Mouse (Mus musculus): ENCODE data around the gene Pxt1. TPM values are rescaled to one million over a fixed set of nuclear protein-coding genes. Genes with fewer than 3 reads are reported as not detected.

Gene Pxt1
- polyA plus RNA-seq, 1 experiment from 2014 or later, result not detected

DNA sequence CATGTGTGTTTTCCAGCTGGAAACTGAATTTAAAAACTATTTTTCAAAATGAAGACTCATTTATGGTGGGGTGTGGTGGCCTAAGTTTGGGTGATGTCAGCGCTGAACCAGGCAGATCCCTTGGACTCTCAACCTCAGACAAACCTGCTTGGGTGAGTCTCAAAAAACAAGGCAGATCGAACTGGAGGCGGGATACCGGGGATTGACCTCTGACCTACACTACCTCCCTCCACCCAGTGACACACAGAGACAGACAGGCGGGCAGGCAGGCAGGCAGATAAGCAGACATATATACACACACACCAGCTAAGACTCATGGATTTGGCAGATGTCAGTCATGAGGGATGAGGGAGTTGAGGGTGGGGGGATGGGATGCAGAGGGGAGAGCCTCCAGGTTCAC lies 45.4 kb downstream of the Pxt1 start:
- DNase-seq (no peak), ATAC-seq (ENCODE audit: low FRiP score, low TSS enrichment) (no peak)
- Histone ChIP-seq H3K4me2 (ENCODE audit: low read length) (no peak overlapping the region), H3K27ac (replicated peaks; ENCODE audit: low read depth, low read length) (no peak overlapping the region), H3K4me1 (ENCODE audit: control insufficient read depth, insufficient read depth, low read length) (peaks cover 5% of the 10 kb centered on the region; the same call in 1 of the 2 replicates), H3K9ac (replicated peaks; ENCODE audit: low read length) (no peak overlapping the region), H3K36me3 (ENCODE audit: control insufficient read depth, insufficient read depth, low read length) (no peaks in the 10 kb centered on the region), H3K9me3 (ENCODE audit: control insufficient read depth, low read length) (no peaks in the 10 kb centered on the region), H3K4me3 (replicated peaks; ENCODE audit: low read depth, low read length) (no peak overlapping the region), H3K27me3 (ENCODE audit: control insufficient read depth, insufficient read depth, low read length) (no peaks in the 10 kb centered on the region)
- 59% methylated on average over 5 of the region's 5 CpGs for WGBS

DNA sequence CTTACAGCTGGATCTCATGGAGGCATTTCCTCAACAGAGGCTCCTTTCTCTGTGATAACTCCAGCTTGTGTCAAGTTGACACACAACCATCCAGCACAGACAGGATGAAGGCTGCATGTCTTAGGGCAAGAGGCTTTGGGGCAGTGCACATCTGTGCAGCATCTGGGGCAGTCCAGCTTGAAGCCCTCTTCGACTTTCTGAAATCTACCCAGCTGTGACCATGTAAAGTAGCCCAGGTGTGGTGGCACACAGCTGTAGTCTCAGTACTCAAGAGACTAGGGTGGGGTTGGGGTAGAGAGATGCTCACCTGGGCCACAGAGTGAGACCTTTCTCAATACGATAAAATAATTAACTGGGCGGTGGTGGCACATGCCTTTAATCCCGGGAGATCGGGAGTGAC lies 45.8 kb downstream of the Pxt1 start:
- 90% methylated on average over 5 of the region's 5 CpGs for WGBS
- H3K4me2 ChIP-seq (ENCODE audit: low read length), result no peak overlapping the region
- no peak for DNase-seq
- no peak overlapping the region for H3K9ac ChIP-seq (replicated peaks; ENCODE audit: low read length)
- no peak overlapping the region for H3K4me3 ChIP-seq (replicated peaks; ENCODE audit: low read depth, low read length)
- peaks cover 5% of the 10 kb centered on the region; the same call in 1 of the 2 replicates for H3K4me1 ChIP-seq (ENCODE audit: control insufficient read depth, insufficient read depth, low read length)
- H3K27ac ChIP-seq (replicated peaks; ENCODE audit: low read depth, low read length), result no peak overlapping the region
- no peak for ATAC-seq (ENCODE audit: low FRiP score, low TSS enrichment)
- H3K9me3 ChIP-seq (ENCODE audit: control insufficient read depth, low read length), result no peaks in the 10 kb centered on the region
- H3K27me3 ChIP-seq (ENCODE audit: control insufficient read depth, insufficient read depth, low read length), result no peaks in the 10 kb centered on the region
- H3K36me3 ChIP-seq (ENCODE audit: control insufficient read depth, insufficient read depth, low read length), result no peaks in the 10 kb centered on the region

DNA sequence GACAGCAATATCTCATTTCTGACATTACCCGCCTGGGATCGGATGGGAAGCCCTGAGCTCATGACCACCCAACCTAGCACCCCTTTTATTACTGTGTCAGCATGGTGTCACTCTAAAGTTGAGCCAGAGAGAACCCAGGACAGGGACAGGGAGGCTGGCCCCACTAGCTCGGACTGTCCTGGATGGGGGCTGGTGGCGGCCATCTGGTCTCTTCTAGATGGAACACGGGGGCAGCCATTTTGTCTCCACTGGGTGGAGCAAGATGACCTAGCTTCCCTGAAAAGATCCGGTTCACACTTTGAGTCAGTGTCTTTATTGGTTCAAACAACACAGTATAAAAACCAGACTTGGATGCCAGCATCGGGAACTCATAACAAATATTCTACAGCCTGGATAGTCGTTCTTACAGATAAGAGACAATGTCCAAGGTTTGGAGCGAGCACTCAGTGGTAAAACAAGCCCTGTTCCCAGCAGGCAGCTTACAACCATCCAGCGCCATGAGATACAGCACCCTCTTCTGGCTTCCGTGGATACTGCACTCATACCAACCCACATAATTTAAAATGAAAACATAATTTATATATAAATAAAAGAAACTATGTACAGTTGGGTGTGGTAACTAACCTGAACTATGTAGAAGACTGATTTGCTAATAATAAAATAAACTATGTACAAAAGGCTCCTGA lies 47.4 kb downstream of the Pxt1 start:
- H3K36me3 ChIP-seq (ENCODE audit: control insufficient read depth, insufficient read depth, low read length), result no peaks in the 10 kb centered on the region
- H3K9ac ChIP-seq (replicated peaks; ENCODE audit: low read length), result no peak overlapping the region
- no peak overlapping the region for H3K4me3 ChIP-seq (replicated peaks; ENCODE audit: low read depth, low read length)
- peaks cover 5% of the 10 kb centered on the region; the same call in 1 of the 2 replicates for H3K4me1 ChIP-seq (ENCODE audit: control insufficient read depth, insufficient read depth, low read length)
- WGBS, result 94% methylated on average over 11 of the region's 11 CpGs
- no peak overlapping the region for H3K27ac ChIP-seq (replicated peaks; ENCODE audit: low read depth, low read length)
- H3K9me3 ChIP-seq (ENCODE audit: control insufficient read depth, low read length), result no peaks in the 10 kb centered on the region
- no peak overlapping the region for H3K4me2 ChIP-seq (ENCODE audit: low read length)
- H3K27me3 ChIP-seq (ENCODE audit: control insufficient read depth, insufficient read depth, low read length), result no peaks in the 10 kb centered on the region
- ATAC-seq (ENCODE audit: low FRiP score, low TSS enrichment) (no peak), DNase-seq (no peak)

DNA sequence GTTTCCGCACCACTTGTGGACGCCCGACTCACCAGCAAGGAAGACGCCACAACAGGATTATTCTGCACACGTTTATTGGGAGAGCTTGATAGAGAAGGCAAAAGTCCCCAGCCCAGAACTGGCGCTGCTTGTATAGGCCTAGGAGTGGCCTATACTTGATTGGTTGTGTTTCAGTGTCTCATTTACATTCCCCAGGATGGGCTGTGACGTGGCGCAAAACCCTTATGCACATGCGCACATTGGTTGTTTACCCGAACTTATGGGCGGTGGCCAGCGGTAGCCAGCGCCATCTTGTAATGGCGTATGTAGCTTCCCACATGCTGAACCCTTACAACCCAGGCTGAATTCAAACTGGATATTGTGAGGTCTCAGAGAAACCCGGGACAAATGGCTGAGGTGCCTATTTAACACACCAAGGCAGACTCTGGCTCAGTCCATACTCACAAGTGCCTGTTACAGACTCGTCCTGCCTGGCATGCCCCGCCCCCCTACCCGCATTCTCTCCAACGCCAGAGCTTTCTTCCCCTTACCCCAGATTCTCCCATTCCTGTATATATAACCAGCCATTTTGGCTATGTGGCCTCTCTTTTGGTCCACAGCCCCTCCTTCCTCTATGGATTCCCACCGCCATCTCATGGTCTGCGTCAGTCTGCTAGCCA lies 48.3 kb downstream of the Pxt1 start:
- no peak for DNase-seq
- Histone ChIP-seq H3K9me3 (ENCODE audit: control insufficient read depth, low read length) (no peaks in the 10 kb centered on the region), H3K9ac (replicated peaks; ENCODE audit: low read length) (no peak overlapping the region), H3K27me3 (ENCODE audit: control insufficient read depth, insufficient read depth, low read length) (no peaks in the 10 kb centered on the region), H3K4me3 (replicated peaks; ENCODE audit: low read depth, low read length) (no peak overlapping the region), H3K27ac (replicated peaks; ENCODE audit: low read depth, low read length) (no peak overlapping the region), H3K36me3 (ENCODE audit: control insufficient read depth, insufficient read depth, low read length) (no peaks in the 10 kb centered on the region), H3K4me2 (ENCODE audit: low read length) (no peak overlapping the region), H3K4me1 (ENCODE audit: control insufficient read depth, insufficient read depth, low read length) (peaks cover 5% of the 10 kb centered on the region; the same call in 1 of the 2 replicates)
- 95% methylated on average over 21 of the region's 21 CpGs for WGBS
- ATAC-seq (ENCODE audit: low FRiP score, low TSS enrichment), result no peak

DNA sequence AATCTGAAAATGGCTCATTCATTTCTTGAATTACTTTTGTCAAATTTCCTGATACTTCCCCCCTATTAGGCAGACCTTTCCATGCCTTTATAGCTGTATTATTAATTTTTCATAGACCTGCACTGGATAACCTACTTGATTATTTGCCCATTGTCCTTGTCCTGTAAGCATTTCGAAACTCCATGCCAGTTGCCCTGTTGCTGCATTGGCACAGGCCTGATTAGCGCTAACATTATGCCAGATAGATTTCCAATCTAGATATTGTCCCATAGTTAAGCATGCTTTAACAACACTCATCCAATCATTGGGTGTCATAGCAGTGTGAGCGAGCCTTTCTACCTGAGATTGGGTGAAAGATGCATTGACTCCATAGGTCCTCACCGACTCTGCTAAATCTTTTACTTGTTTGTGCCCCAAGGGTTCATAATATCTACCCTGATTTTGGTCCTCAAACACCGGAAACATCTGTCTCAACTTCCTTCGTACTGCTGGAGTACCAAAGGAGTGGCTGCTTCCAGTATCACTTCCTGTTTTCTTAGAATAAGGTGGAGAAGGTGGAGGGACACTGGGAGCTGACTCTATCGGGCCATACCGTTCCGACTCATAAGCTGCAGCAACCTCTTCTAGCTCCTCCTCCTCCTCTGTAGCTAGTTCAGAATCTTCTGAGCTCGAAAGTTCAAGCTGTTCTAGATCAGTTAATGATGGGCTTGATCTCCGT lies 49.4 kb downstream of the Pxt1 start:
- 90% methylated on average over 11 of the region's 11 CpGs for WGBS
- H3K9me3 ChIP-seq (ENCODE audit: control insufficient read depth, low read length), result no peaks in the 10 kb centered on the region
- H3K9ac ChIP-seq (replicated peaks; ENCODE audit: low read length), result no peak overlapping the region
- H3K27me3 ChIP-seq (ENCODE audit: control insufficient read depth, insufficient read depth, low read length), result no peaks in the 10 kb centered on the region
- no peak overlapping the region for H3K4me3 ChIP-seq (replicated peaks; ENCODE audit: low read depth, low read length)
- ATAC-seq (ENCODE audit: low FRiP score, low TSS enrichment) (no peak), DNase-seq (no peak)
- no peak overlapping the region for H3K27ac ChIP-seq (replicated peaks; ENCODE audit: low read depth, low read length)
- peaks cover 4% of the 10 kb centered on the region; the same call in 1 of the 2 replicates for H3K4me1 ChIP-seq (ENCODE audit: control insufficient read depth, insufficient read depth, low read length)
- no peak overlapping the region for H3K4me2 ChIP-seq (ENCODE audit: low read length)
- no peaks in the 10 kb centered on the region for H3K36me3 ChIP-seq (ENCODE audit: control insufficient read depth, insufficient read depth, low read length)

DNA sequence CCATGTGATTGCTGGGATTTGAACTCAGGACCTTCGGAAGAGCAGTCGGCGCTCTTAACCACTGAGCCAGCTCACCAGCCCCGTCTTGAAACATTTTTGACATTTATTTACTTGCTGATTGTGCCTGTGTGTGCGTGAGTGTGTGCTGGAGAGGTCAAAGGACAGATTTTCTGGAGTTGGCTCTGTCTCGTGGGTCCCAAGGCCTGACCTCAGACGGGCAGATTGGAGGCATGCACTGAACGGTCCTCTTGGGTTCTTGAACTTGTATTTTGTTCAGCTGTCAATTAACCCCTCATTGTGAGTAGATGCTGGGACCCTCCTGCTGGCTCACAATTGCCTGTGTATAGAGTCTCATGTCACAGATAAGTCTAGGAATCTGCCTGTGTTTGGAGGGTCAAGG lies 57.4 kb downstream of the Pxt1 start:
- no peak for DNase-seq
- WGBS, result 84% methylated on average over 8 of the region's 8 CpGs
- ATAC-seq (ENCODE audit: low FRiP score, low TSS enrichment), result no peak

DNA sequence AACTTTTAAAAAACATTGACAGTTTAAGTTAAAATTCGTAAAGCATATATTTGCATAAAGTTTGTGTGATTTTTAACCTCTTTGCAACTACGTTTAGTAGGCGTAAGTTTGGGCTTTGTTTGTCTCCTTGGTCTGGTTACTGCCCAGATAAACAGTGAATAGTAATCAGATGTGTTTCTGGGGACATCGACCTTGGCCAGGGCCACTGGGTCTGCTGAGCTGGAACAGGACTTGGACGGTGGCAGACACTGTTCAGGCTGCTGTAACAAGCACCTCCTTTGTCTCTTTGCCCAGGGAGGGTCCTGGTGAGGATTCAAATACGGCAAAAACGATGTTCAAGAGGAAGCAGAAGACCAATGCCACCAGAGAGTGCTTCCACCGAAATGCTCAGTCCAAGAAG lies 58.4 kb downstream of the Pxt1 start:
- DNase-seq (no peak), ATAC-seq (ENCODE audit: low FRiP score, low TSS enrichment) (no peak)
- Histone ChIP-seq H3K27me3 (ENCODE audit: control insufficient read depth, insufficient read depth, low read length) (no peaks in the 10 kb centered on the region), H3K4me3 (replicated peaks; ENCODE audit: low read depth, low read length) (no peak overlapping the region), H3K9ac (replicated peaks; ENCODE audit: low read length) (no peak overlapping the region), H3K4me2 (ENCODE audit: low read length) (no peak overlapping the region), H3K27ac (replicated peaks; ENCODE audit: low read depth, low read length) (no peak overlapping the region), H3K36me3 (ENCODE audit: control insufficient read depth, insufficient read depth, low read length) (no peaks in the 10 kb centered on the region), H3K4me1 (ENCODE audit: control insufficient read depth, insufficient read depth, low read length) (no peaks in the 10 kb centered on the region), H3K9me3 (ENCODE audit: control insufficient read depth, low read length) (peaks cover 7% of the 10 kb centered on the region; the same call in 1 of the 2 replicates)
- 86% methylated on average over 8 of the region's 8 CpGs for WGBS

More for the DNA sequence above, 57.4 kb downstream of the Pxt1 start:
- no peak overlapping the region for H3K4me2 ChIP-seq (ENCODE audit: low read length)
- no peaks in the 10 kb centered on the region for H3K4me1 ChIP-seq (ENCODE audit: control insufficient read depth, insufficient read depth, low read length)
- no peaks in the 10 kb centered on the region for H3K36me3 ChIP-seq (ENCODE audit: control insufficient read depth, insufficient read depth, low read length)
- no peak overlapping the region for H3K9ac ChIP-seq (replicated peaks; ENCODE audit: low read length)
- no peak overlapping the region for H3K4me3 ChIP-seq (replicated peaks; ENCODE audit: low read depth, low read length)
- no peak overlapping the region for H3K27ac ChIP-seq (replicated peaks; ENCODE audit: low read depth, low read length)
- peaks cover 7% of the 10 kb centered on the region; the same call in 1 of the 2 replicates for H3K9me3 ChIP-seq (ENCODE audit: control insufficient read depth, low read length)
- no peaks in the 10 kb centered on the region for H3K27me3 ChIP-seq (ENCODE audit: control insufficient read depth, insufficient read depth, low read length)
